Mouse (Mus musculus) gastrocnemius, postnatal 25 days (tissue): ENCODE results near the gene Spink2. TPM values are rescaled to one million over a fixed set of nuclear protein-coding genes. Genes with fewer than 3 reads are reported as not detected.

Source experiments
- total RNA-seq, 2 experiments: library from RNA; stranded (reverse); gene quantifications; 1 replicate in 1 of 2; 2 replicates in 1 of 2; pipeline ENCODE4 v1.2.3; 2021

The Spink2 gene
- total RNA-seq, 2 experiments from 2014 or later = not detected

Other genes starting within 250 kb of the Spink2 start
- 10 to 100 TPM; 51.3 to 53.1 TPM for gene Srp72, start 236.8 kb downstream of the Spink2 start, total RNA-seq
- not detected for gene Arl9, start 207.4 kb downstream of the Spink2 start, total RNA-seq
- gene Thegl, start 195.4 kb downstream of the Spink2 start, total RNA-seq = not detected
- gene Hopx, start 96.3 kb downstream of the Spink2 start, total RNA-seq = 1 to 10 TPM; 3.4 to 5.7 TPM
- gene Rest, start 54.0 kb upstream of the Spink2 start, total RNA-seq = 1 to 10 TPM; 7.9 to 8.0 TPM
- 10 to 100 TPM; 12.8 to 18.0 TPM for gene Noa1, start 98.6 kb upstream of the Spink2 start, total RNA-seq
- 10 to 100 TPM; 21.5 TPM for gene Polr2b, start 98.7 kb upstream of the Spink2 start, total RNA-seq
- 100 to 1,000 TPM; 105 to 156 TPM for gene Igfbp7, start 196.6 kb upstream of the Spink2 start, total RNA-seq